Mouse (Mus musculus) spleen, embryonic (tissue): ENCODE data around the gene Serpinb1c.
"Not testable (repeated sequence)": the region's sequence is repeated elsewhere in the genome, so short reads cannot be mapped to it uniquely, and the experiment has no call there.

Source experiments
- CTCF ChIA-PET: fragments of 350-600 bp; sonication (Branson Sonifier 250); formaldehyde crosslinking; loops from one replicate; lab custom pipeline; 2022; lab: Charles Lee

Gene Serpinb1c

GRCm38 (mm10) chr13:32898111-32898510, at the start of gene Serpinb1c:
TSS of gene Serpinb1c (minus strand) at chr13:32898211.
- CTCF ChIA-PET: no interaction called here

GRCm38 (mm10) chr13:32939191-32939590, 41.2 kb upstream of the Serpinb1c start:
- CTCF ChIA-PET: not testable (repeated sequence)

GRCm38 (mm10) chr13:32938275-32938674, 40.3 kb upstream of the Serpinb1c start:
- CTCF ChIA-PET: not testable (repeated sequence)

GRCm38 (mm10) chr13:32934706-32935381, 36.8 kb upstream of the Serpinb1c start:
- CTCF ChIA-PET: no interaction called here

- CTCF ChIA-PET: no interaction called here
Observed at GRCm38 (mm10) chr13:32929107-32929750, 31.2 kb upstream of the Serpinb1c start.

GRCm38 (mm10) chr13:32927241-32927640, 29.2 kb upstream of the Serpinb1c start:
- CTCF ChIA-PET: interaction anchor here (0.6 kb wide), 1 partner anchor 22 kb away, joined by 3 read pairs; no protein-coding TSS in a partner anchor

GRCm38 (mm10) chr13:32926661-32927060, 28.6 kb upstream of the Serpinb1c start:
- CTCF ChIA-PET: interaction anchor here (0.6 kb wide), 1 partner anchor 22 kb away, joined by 3 read pairs; no protein-coding TSS in a partner anchor

GRCm38 (mm10) chr13:32924578-32925360, 26.8 kb upstream of the Serpinb1c start:
- CTCF ChIA-PET: no interaction called here

GRCm38 (mm10) chr13:32922622-32923021, 24.6 kb upstream of the Serpinb1c start:
- CTCF ChIA-PET: interaction anchor here (0.5 to 0.6 kb wide), 2 partner anchors 21 to 1011 kb away, joined by 3 to 5 read pairs; no protein-coding TSS in a partner anchor

- CTCF ChIA-PET: interaction anchor here (0.5 to 1.1 kb wide), 2 partner anchors 42 to 1012 kb away, joined by 3 to 4 read pairs; no protein-coding TSS in a partner anchor
Observed at GRCm38 (mm10) chr13:32912770-32913380, 14.9 kb upstream of the Serpinb1c start.

- CTCF ChIA-PET: no interaction called here
Observed at GRCm38 (mm10) chr13:32908182-32908581, 10.2 kb upstream of the Serpinb1c start.

GRCm38 (mm10) chr13:32903211-32903873, 5.3 kb upstream of the Serpinb1c start:
- CTCF ChIA-PET: interaction anchor here (0.7 to 1.3 kb wide), 5 partner anchors 61 to 180 kb away, joined by 3 to 5 read pairs (median 4); partner anchors contain the start of gene Serpinb6b

- CTCF ChIA-PET: interaction anchor here (0.7 to 1.3 kb wide), 8 partner anchors 37 to 181 kb away, joined by 3 to 5 read pairs (median 4); partner anchors contain the start of genes Serpinb1b and Serpinb6b
Observed at GRCm38 (mm10) chr13:32902481-32903015, 4.5 kb upstream of the Serpinb1c start.

- CTCF ChIA-PET: interaction anchor here (0.5 to 0.8 kb wide), 3 partner anchors 46 to 179 kb away, joined by 3 to 11 read pairs (median 5); no protein-coding TSS in a partner anchor
Observed at GRCm38 (mm10) chr13:32900639-32901038, 2.6 kb upstream of the Serpinb1c start.

GRCm38 (mm10) chr13:32899114-32899513, 1.1 kb upstream of the Serpinb1c start:
- CTCF ChIA-PET: interaction anchor here (0.5 kb wide), 1 partner anchor 180 kb away, joined by 3 read pairs; no protein-coding TSS in a partner anchor

GRCm38 (mm10) chr13:32896931-32897330, 1.1 kb downstream of the Serpinb1c start:
- CTCF ChIA-PET: interaction anchor here (0.6 kb wide), 1 partner anchor 331 kb away, joined by 3 read pairs; no protein-coding TSS in a partner anchor

GRCm38 (mm10) chr13:32884755-32885154, 13.3 kb downstream of the Serpinb1c start:
- CTCF ChIA-PET: no interaction called here

- CTCF ChIA-PET: no interaction called here
Observed at GRCm38 (mm10) chr13:32873862-32874261, 24.1 kb downstream of the Serpinb1c start.

- CTCF ChIA-PET: no interaction called here
Observed at GRCm38 (mm10) chr13:32868843-32869242, 29.2 kb downstream of the Serpinb1c start.

- CTCF ChIA-PET: not testable (repeated sequence)
Observed at GRCm38 (mm10) chr13:32868233-32868632, 29.8 kb downstream of the Serpinb1c start.
